Mouse (Mus musculus): ENCODE results near the gene Tmem132b. TPM values are rescaled to one million over a fixed set of nuclear protein-coding genes. Genes with fewer than 3 reads are reported as not detected.
A peak's percentile ranks its signal among the peaks of the same experiment; 100 is the strongest.

Tmem132b gene
- polyA plus RNA-seq, 1 experiment from 2014 or later: 0.42 TPM

- 88% methylated on average over 6 of the region's 6 CpGs for WGBS
Measured at GRCm38 (mm10) chr5:125648236-125648635, 116.7 kb downstream of the Tmem132b start.

GRCm38 (mm10) chr5:125649982-125650381 is 118.4 kb downstream of the Tmem132b start:
- Histone ChIP-seq H3K36me3 (ENCODE audit: control insufficient read depth, insufficient read depth, low read length) (no peaks in the 10 kb centered on the region), H3K4me1 (ENCODE audit: control insufficient read depth, insufficient read depth, low read length) (no peaks in the 10 kb centered on the region), H3K9ac (ENCODE audit: low read length) (no peak overlapping the region), H3K9me3 (ENCODE audit: control insufficient read depth, low read length) (no peaks in the 10 kb centered on the region), H3K4me3 (ENCODE audit: low read depth, low read length) (no peak overlapping the region), H3K4me2 (no peak overlapping the region), H3K27ac (ENCODE audit: low read depth, low read length) (no peak overlapping the region), H3K27me3 (ENCODE audit: control insufficient read depth, insufficient read depth, low read length) (no peaks in the 10 kb centered on the region)
- 34% methylated on average over 2 of the region's 2 CpGs for WGBS
- DNase-seq (ENCODE audit: low spot score, missing footprints): no peak
- no peak for ATAC-seq (ENCODE audit: low FRiP score)

More at GRCm38 (mm10) chr5:125648236-125648635, 116.7 kb downstream of the Tmem132b start:
- Histone ChIP-seq H3K9me3 (ENCODE audit: control insufficient read depth, low read length) (no peaks in the 10 kb centered on the region), H3K27ac (ENCODE audit: low read depth, low read length) (no peak overlapping the region), H3K4me3 (ENCODE audit: low read depth, low read length) (no peak overlapping the region), H3K4me2 (no peak overlapping the region), H3K9ac (ENCODE audit: low read length) (no peak overlapping the region), H3K36me3 (ENCODE audit: control insufficient read depth, insufficient read depth, low read length) (no peaks in the 10 kb centered on the region), H3K27me3 (ENCODE audit: control insufficient read depth, insufficient read depth, low read length) (no peaks in the 10 kb centered on the region), H3K4me1 (ENCODE audit: control insufficient read depth, insufficient read depth, low read length) (no peaks in the 10 kb centered on the region)
- ATAC-seq (ENCODE audit: low FRiP score): no peak
- no peak for DNase-seq (ENCODE audit: low spot score, missing footprints)

- Histone ChIP-seq H3K9me3 (ENCODE audit: control insufficient read depth, low read length) (no peaks in the 10 kb centered on the region), H3K4me2 (no peak overlapping the region), H3K27ac (ENCODE audit: low read depth, low read length) (no peak overlapping the region), H3K27me3 (ENCODE audit: control insufficient read depth, insufficient read depth, low read length) (no peaks in the 10 kb centered on the region), H3K4me3 (ENCODE audit: low read depth, low read length) (no peak overlapping the region), H3K36me3 (ENCODE audit: control insufficient read depth, insufficient read depth, low read length) (no peaks in the 10 kb centered on the region), H3K9ac (ENCODE audit: low read length) (no peak overlapping the region), H3K4me1 (ENCODE audit: control insufficient read depth, insufficient read depth, low read length) (no peaks in the 10 kb centered on the region)
- DNase-seq (ENCODE audit: low spot score, missing footprints) (no peak), ATAC-seq (ENCODE audit: low FRiP score) (no peak)
- whole genome bisulfite sequencing: 86% methylated on average over 5 of the region's 5 CpGs
Measured at GRCm38 (mm10) chr5:125658101-125658500, 126.5 kb downstream of the Tmem132b start.

GRCm38 (mm10) chr5:125658959-125659749 is 127.6 kb downstream of the Tmem132b start:
- H3K4me1 ChIP-seq (ENCODE audit: control insufficient read depth, insufficient read depth, low read length): no peaks in the 10 kb centered on the region
- H3K27me3 ChIP-seq (ENCODE audit: control insufficient read depth, insufficient read depth, low read length): no peaks in the 10 kb centered on the region
- H3K4me2 ChIP-seq: no peak overlapping the region
- no peak overlapping the region for H3K4me3 ChIP-seq (ENCODE audit: low read depth, low read length)
- WGBS: 38% methylated on average over 14 of the region's 14 CpGs
- no peak for DNase-seq (ENCODE audit: low spot score, missing footprints)
- no peaks in the 10 kb centered on the region for H3K36me3 ChIP-seq (ENCODE audit: control insufficient read depth, insufficient read depth, low read length)
- no peak overlapping the region for H3K27ac ChIP-seq (ENCODE audit: low read depth, low read length)
- no peak for ATAC-seq (ENCODE audit: low FRiP score)
- H3K9ac ChIP-seq (ENCODE audit: low read length): no peak overlapping the region
- no peaks in the 10 kb centered on the region for H3K9me3 ChIP-seq (ENCODE audit: control insufficient read depth, low read length)

- no peak overlapping the region for H3K9ac ChIP-seq (ENCODE audit: low read length)
- WGBS: 40% methylated on average over 13 of the region's 13 CpGs
- H3K9me3 ChIP-seq (ENCODE audit: control insufficient read depth, low read length): no peaks in the 10 kb centered on the region
- no peak overlapping the region for H3K27ac ChIP-seq (ENCODE audit: low read depth, low read length)
- H3K4me2 ChIP-seq: no peak overlapping the region; the same call in 1 of the 2 replicates
- DNase-seq (ENCODE audit: low spot score, missing footprints) (peak; percentile 84), ATAC-seq (ENCODE audit: low FRiP score) (peak; percentile 57; the same call in 1 of the 2 replicates)
- H3K27me3 ChIP-seq (ENCODE audit: control insufficient read depth, insufficient read depth, low read length): no peaks in the 10 kb centered on the region
- H3K36me3 ChIP-seq (ENCODE audit: control insufficient read depth, insufficient read depth, low read length): no peaks in the 10 kb centered on the region
- no peak overlapping the region for H3K4me3 ChIP-seq (ENCODE audit: low read depth, low read length)
- peaks cover 5% of the 10 kb centered on the region; the same call in 1 of the 2 replicates for H3K4me1 ChIP-seq (ENCODE audit: control insufficient read depth, insufficient read depth, low read length)
Measured at GRCm38 (mm10) chr5:125675623-125676022, 144.0 kb downstream of the Tmem132b start.

DNA sequence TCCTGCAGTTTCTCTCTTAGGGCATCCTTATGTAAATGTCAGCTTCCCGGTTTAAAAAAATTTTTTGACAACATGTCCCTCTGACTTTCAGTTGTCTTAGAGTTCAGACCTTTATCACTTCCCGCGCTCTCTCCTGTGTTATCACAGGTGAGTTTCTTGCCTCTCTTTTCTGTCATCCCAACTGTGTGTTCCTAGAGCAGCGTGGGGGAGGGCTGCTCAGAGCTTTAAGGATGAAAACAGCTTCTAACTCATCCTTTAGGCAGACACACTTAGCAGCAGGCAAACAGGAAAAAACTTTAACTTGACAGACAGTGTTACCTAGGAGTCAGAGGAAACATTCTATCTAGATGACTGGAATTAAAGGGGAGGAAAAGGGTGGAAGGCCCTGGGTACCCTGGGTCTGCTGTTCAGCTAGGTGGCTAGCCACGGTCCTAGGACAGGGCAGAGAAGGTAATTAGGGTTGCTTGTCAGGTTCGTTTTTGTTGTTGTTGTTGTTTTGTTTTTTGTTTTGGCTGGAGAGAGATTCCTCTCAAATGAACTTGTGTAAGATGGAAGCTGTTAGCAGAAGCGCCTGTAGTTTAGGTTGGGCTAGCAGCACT is 144.6 kb downstream of the Tmem132b start:
- peaks cover 5% of the 10 kb centered on the region; the same call in 1 of the 2 replicates for H3K4me1 ChIP-seq (ENCODE audit: control insufficient read depth, insufficient read depth, low read length)
- H3K9ac ChIP-seq (ENCODE audit: low read length): no peak overlapping the region
- no peak overlapping the region for H3K4me3 ChIP-seq (ENCODE audit: low read depth, low read length)
- no peaks in the 10 kb centered on the region for H3K27me3 ChIP-seq (ENCODE audit: control insufficient read depth, insufficient read depth, low read length)
- WGBS: 72% methylated on average over 7 of the region's 7 CpGs
- DNase-seq (ENCODE audit: low spot score, missing footprints): peak; percentile 56
- H3K36me3 ChIP-seq (ENCODE audit: control insufficient read depth, insufficient read depth, low read length): no peaks in the 10 kb centered on the region
- no peak overlapping the region for H3K4me2 ChIP-seq
- no peak overlapping the region for H3K27ac ChIP-seq (ENCODE audit: low read depth, low read length)
- no peak for ATAC-seq (ENCODE audit: low FRiP score)
- H3K9me3 ChIP-seq (ENCODE audit: control insufficient read depth, low read length): no peaks in the 10 kb centered on the region

GRCm38 (mm10) chr5:125680889-125681288 is 149.3 kb downstream of the Tmem132b start:
- Histone ChIP-seq H3K9ac (ENCODE audit: low read length) (no peak overlapping the region), H3K4me1 (ENCODE audit: control insufficient read depth, insufficient read depth, low read length) (no peaks in the 10 kb centered on the region; the same call in 1 of the 2 replicates), H3K27me3 (ENCODE audit: control insufficient read depth, insufficient read depth, low read length) (no peaks in the 10 kb centered on the region), H3K27ac (ENCODE audit: low read depth, low read length) (no peak overlapping the region), H3K36me3 (ENCODE audit: control insufficient read depth, insufficient read depth, low read length) (no peaks in the 10 kb centered on the region), H3K4me2 (no peak overlapping the region), H3K4me3 (ENCODE audit: low read depth, low read length) (no peak overlapping the region), H3K9me3 (ENCODE audit: control insufficient read depth, low read length) (no peaks in the 10 kb centered on the region)
- WGBS: 85% methylated on average over 6 of the region's 6 CpGs
- peak; percentile 57 for DNase-seq (ENCODE audit: low spot score, missing footprints)
- no peak for ATAC-seq (ENCODE audit: low FRiP score)

- 82% methylated on average over 6 of the region's 6 CpGs for WGBS
- ATAC-seq (ENCODE audit: low FRiP score): no peak
Measured at GRCm38 (mm10) chr5:125683491-125683890, 151.9 kb downstream of the Tmem132b start.

GRCm38 (mm10) chr5:125685681-125686331 is 154.2 kb downstream of the Tmem132b start:
- Histone ChIP-seq H3K4me2 (no peak overlapping the region), H3K27ac (ENCODE audit: low read depth, low read length) (no peak overlapping the region), H3K27me3 (ENCODE audit: control insufficient read depth, insufficient read depth, low read length) (no peaks in the 10 kb centered on the region), H3K9ac (ENCODE audit: low read length) (no peak overlapping the region), H3K4me3 (ENCODE audit: low read depth, low read length) (no peak overlapping the region), H3K36me3 (ENCODE audit: control insufficient read depth, insufficient read depth, low read length) (no peaks in the 10 kb centered on the region), H3K9me3 (ENCODE audit: control insufficient read depth, low read length) (no peaks in the 10 kb centered on the region), H3K4me1 (ENCODE audit: control insufficient read depth, insufficient read depth, low read length) (no peaks in the 10 kb centered on the region)
- ATAC-seq (ENCODE audit: low FRiP score): no peak
- peak; percentile 65 for DNase-seq (ENCODE audit: low spot score, missing footprints)
- 66% methylated on average over 11 of the region's 11 CpGs for WGBS

More at GRCm38 (mm10) chr5:125683491-125683890, 151.9 kb downstream of the Tmem132b start:
- Histone ChIP-seq H3K4me3 (ENCODE audit: low read depth, low read length) (no peak overlapping the region), H3K4me1 (ENCODE audit: control insufficient read depth, insufficient read depth, low read length) (no peaks in the 10 kb centered on the region), H3K27me3 (ENCODE audit: control insufficient read depth, insufficient read depth, low read length) (no peaks in the 10 kb centered on the region), H3K36me3 (ENCODE audit: control insufficient read depth, insufficient read depth, low read length) (no peaks in the 10 kb centered on the region), H3K4me2 (no peak overlapping the region), H3K9me3 (ENCODE audit: control insufficient read depth, low read length) (no peaks in the 10 kb centered on the region), H3K9ac (ENCODE audit: low read length) (no peak overlapping the region), H3K27ac (ENCODE audit: low read depth, low read length) (no peak overlapping the region)
- peak; percentile 26 for DNase-seq (ENCODE audit: low spot score, missing footprints)

Measured in midbrain, embryonic 11.5 days (tissue).